Mouse (Mus musculus): ENCODE data around the gene Btbd9.
"Not testable (repeated sequence)": the region's sequence is repeated elsewhere in the genome, so short reads cannot be mapped to it uniquely, and the experiment has no call there.

Btbd9 gene

DNA sequence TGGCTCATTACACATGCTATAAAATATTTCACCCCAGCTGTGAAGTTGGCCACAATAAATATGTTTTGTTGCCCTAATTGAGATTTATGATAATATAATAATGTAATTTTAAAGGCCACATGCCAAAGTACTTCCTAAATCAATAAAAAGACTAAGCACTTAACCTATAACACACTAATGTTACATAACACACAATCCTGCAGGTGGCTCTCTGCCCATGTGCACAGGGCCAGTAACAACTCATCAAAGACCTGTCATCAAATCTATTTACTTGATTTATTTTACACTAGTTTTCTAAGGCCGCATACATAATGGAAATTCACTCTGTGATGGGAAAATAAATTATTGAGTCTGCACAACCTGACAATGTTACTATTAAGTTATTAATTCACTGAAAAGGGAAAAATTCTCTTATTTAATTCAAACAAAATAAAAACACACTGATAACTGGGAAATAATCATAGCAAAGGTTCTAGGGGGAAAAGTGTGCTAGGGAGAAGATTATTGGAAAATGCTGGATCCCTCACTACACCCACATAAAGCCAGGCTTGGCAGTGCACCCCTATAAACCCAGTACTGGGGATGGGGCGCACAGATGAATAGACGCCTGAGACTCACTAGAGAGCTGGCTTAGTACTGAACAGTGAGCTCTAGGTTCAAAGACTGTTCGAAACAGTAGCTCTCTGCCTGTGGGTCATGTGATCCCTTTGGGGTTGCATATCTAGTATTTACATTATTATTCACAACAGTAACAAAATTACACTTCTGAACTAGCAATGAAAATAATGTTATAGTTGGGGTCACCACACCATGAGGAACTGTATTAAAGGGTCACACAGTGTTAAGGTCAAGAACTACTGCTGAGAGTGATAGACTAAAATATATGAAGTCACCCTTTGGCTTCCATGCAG is 23.0 kb downstream of the Btbd9 start:
- DNase-seq: no peak

DNA sequence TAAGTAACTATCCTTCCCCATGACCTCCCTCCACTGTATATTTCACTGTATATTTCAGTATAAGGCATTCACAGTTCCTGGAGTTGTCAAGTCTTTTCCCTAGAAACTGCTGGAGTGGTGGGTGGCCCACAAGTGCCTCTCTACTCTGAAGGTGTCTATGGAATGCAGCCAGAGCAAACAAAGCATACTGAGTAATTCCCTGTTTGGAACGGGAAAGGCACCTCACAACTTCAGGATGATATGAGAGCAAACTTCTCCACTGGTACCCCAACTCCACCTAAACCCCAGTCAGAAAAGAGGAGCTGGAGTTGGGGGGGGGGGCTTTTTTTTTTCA is 25.5 kb downstream of the Btbd9 start:
- DNase-seq: no peak

DNA sequence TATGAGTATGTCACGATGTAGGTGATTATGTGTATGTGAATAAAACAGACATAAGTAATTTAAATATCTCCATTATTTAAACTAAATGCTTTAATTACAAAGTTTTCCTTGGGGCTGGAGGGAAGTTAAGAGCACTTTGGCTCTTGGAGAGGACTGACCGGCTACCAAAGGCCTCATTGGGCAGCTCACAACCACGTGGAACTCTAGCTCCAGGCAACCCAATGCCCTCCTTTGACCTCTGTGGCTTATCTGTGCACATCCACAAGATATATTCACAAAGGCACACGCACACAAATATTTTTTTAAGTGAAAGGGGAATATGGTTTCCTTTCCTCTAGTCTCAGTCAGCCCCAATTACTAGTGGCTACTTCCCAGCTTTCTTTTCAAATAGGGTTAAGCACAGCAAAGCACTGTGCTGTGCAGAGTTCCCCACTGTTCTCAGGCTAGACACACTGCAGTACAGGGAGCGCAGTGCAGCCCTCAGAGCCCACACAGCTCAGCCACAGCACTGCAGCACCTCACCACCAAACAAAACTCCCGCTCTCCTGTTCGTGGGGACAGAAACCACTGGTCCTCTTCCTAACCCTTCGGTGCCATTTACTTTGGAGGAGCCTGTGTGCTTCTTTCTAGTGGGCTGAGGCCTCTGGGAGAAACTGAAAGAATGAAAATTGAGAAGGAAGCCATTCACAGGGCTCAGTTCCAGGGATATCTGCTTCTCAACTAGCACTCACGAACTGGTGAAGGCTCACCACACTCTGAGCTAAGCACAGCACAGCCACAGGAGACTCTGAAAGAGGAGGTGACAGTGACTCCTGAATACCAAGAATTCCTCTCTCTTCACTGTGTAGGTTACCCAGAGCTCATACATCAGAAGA is 26.2 kb downstream of the Btbd9 start:
- DNase-seq: no peak

DNA sequence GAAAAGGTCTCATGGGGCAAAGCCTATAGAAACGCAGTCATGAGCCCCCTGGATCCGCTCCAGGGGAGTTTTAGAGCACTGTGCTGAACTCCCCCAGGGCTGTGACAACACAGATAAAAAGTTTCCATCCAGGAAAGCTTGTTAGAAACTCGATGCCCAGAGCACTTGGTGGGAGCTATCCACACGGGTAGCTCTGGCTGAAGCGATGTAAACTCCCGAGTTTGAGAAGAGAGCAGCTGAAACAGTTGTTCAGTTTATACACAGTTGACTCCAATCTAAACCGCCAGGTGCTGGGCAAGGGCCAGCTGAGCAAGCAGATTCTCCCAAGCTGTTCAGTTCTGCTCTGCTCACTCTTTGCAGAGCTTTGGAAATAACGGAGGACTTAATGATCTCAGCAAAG is 37.2 kb downstream of the Btbd9 start:
- DNase-seq: peak; percentile 50

DNA sequence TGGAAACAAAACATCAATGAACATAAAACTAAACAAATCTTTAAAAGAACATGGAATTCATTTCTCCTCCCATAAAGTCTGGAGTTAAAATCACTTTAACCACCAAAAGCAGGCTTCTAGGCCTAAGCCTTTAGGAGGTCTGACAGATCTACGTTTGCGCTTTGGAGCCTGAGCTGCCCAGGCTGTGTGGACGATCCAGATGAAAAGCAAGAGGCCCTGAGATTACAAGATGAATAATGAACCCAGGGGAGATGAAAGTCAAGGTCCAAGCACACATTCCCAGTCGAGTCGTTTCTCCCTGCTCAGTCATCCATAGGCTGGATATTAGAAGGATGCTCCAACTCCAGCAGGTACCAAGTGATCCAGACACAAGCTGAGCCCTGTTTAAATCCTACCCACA is 39.6 kb downstream of the Btbd9 start:
- DNase-seq: no peak

DNA sequence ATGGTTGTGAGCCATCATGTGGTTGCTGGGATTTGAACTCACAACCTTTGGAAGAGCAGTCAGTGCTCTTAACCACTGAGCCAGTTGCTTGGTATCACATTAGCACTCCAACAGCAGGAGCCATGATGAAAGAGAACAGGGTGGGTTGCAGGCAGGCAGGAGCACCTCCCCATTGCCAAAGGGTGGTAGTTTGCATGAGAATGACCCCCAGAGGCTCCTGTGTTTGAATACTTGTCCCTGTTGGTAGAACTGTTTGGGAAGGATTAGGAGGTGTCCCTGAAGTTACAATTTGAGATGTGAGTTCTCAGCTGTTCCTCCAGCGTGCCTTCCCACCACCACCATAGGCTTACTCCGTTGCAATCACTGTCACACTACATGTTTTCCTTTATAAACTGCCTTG is 43.2 kb downstream of the Btbd9 start:
- DNase-seq: no peak

DNA sequence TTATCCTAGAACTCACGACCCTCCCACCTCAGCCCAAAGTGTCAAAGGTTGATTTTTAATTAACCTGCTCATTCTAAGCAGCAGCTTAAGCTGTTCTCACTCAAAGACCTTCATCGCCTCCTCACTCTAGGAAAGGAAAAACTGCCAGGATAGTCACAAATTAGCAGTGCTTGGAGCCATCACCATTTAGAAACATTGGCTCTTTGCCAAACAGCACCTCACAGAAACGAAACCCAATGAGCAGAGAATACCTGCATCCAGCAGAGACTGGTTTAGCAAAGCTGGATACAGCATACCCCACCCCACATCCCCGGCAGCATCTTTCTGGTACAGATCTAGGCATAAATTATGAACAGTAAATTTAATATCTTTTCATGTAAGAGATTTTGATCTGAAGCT is 45.7 kb downstream of the Btbd9 start:
- no peak for DNase-seq

DNA sequence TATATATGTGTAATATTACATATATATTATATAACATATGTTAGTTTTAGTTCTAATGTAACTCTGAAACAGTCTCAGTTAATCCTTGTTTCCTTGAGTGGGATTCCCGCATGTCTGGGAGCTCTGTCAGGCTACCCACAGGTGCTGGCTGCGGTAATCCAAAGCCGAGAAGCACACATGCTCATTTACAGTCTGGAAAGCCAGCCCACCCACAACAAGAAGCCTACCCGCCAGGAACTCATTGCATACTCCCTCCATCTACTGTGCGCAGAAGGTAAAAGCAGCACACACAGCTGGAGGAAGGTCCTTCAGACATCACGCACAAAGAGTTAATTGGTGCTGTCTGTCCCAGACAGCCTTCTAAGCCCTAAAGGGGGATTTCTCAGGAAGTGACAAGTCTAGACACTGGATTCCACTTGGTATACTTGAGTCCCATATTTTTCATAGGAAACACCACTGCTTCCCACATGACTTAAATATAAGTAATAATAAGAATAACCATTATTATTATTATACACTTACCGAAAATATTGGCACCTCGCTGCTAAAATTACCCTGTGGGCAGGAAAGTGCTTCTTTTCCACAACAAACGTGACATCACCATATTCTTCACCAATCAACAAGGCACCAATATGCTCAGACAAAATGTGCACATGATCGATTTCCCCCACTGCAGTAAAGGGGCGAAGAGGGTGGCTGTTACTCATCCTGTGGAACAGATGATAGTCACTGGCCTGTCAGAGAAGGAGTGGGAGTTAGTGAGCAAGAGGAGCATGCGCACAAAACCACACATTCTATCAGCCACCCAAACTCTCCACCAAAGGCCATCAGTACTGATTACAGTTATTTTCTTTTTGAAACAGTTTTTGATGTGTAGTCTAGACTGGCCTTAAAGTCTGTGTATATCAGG is 46.4 kb downstream of the Btbd9 start:
- no peak for DNase-seq

DNA sequence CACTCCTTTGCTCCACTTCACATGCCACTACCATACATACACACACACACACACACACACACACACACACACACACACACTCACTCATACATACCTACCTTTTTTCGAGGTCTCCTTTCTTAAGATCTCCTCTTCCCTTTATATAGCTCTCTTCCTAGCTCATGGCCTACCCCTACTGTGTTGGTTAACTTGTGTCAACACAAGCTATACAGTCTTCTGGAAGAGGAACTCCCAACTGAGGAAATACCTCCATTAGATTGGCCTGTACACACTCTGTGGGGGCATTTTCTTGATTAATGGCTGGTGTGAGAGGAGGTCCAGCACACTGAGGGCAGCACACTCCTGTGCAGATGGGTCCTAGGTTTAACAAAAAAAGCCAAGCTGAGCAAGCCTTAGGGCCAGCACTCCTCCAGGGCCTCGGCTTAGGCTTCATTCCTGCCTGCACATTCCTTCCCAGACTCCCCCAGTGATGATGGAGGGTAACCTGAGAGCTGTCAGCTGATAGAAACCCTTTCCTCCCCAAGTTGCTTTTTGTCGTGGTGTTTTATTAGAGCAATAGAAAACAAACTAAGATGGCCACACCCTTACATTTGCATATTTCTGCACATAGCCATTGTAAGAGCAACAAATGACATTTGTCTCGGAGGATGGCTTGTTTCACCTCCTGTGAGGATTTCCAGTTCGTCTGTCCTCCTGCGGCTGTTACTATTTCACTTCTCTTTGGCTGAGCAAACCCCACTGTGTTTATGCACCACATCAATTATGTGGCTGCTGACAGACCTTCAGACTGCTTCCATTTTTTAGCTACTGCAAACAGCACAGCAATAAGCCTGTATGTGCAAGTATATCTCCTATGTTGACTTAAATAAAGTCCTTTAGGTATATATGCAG is 50.6 kb downstream of the Btbd9 start:
- DNase-seq: no peak

DNA sequence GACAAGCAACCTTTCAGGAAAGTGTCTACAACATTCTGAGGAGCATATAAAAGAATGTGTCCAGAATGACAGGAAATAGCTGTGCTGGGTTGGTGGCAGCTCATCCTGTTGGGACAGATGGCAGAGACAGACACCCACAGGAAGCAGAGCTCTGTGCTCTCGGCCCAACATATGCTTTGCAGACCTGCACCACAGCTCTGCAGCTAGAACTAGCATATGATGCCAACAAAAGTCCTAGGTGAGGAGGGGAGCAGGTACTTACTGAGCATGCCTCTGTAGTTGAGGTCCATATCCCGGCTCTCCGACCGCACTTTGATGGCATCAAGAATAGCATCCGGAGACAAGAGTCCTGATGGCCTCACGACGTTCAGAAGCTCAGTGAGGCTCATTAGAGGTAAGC is 51.8 kb downstream of the Btbd9 start:
- peak; percentile 88 for DNase-seq

DNA sequence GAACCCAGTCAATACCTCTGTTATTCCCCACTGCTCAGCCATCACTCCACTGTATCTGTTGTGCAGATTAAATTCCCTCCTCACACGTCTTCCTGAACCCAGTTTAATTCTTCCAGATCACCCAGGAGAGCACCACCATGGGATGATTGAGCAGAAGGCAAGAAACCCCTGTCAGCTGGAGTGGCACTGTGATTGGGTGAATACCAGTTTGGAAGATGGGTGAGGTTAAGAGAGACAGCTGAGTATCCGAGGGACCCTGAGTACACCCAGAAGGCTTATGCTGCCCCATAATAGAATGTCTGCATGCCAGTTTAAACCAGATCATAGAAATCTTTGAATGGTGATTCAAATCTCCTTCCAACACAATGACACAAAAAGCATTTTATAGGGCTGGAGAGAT is 52.5 kb downstream of the Btbd9 start:
- no peak for DNase-seq

DNA sequence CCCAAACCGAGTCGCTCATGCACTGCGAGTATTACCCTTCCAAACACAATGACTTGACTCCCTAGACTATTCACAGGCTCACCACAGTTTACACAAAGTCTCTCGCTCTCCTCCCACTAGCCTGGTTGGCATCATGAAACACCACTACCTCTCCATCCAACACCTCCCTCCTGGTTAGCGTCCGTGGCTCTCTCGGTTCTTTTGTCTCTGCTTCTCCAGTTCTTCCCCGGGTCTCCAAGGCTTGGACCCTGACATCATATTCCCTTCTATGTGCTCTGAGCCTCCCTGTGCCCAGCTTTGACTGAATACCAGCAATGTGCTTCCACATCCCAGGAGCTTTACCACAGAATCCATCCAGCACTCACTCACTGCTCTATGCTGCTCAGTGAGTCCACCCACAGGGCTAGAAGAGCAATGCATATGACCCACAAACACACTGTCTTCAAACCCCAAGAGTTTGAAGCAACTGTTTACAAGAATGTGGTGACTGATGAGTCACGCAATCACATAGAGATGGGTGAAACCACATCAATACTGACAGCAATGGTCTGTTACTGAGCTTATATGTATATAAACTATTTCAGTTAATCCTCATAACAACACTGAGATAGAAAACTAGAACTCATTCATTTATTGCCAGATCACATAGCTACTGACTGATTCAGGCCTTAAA is 53.7 kb downstream of the Btbd9 start:
- DNase-seq: no peak

DNA sequence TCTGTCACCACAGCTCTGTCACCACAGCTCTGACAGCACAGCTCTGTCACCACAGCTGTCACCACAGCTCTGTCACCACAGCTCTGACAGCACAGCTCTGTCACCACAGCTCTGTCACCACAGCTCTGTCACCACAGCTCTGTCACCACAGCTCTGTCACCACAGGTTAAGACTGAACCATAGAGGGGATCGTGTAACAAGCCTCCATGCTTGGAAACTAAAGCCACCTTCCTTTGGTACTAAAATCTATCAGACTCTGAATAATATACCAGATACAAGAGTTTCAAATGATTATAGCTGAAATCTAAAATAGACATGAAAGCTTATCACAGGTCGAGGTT is 57.1 kb downstream of the Btbd9 start:
- not testable (repeated sequence) for DNase-seq

DNA sequence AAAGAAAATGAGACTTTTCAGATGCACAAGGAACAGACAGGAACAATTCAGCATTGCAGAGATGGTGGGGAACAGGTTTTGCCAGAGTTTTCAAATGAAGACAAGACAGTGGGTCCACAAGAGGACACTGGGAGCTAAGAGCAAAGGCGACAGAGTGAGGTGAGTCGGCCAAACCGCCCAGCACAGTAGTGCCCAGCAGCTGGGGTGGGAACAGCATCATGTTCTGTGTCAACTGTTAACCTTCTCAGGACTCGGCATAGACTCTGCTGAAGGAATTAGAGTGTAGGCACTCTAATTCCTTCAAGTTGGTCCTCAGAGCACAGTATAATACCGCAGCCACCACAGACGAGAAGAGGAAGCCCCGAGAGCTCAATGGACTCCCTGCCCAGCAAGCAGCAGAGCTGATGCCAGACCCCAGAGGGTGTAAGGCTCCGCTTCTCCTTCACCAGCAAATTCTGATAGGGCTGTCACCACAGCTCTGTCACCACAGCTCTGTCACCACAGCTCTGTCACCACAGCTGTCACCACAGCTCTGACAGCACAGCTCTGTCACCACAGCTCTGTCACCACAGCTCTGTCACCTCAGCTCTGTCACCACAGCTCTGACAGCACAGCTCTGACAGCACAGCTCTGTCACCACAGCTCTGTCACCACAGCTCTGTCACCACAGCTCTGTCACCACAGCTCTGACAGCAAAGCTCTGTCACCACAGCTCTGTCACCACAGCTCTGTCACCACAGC is 57.7 kb downstream of the Btbd9 start:
- DNase-seq: no peak

DNA sequence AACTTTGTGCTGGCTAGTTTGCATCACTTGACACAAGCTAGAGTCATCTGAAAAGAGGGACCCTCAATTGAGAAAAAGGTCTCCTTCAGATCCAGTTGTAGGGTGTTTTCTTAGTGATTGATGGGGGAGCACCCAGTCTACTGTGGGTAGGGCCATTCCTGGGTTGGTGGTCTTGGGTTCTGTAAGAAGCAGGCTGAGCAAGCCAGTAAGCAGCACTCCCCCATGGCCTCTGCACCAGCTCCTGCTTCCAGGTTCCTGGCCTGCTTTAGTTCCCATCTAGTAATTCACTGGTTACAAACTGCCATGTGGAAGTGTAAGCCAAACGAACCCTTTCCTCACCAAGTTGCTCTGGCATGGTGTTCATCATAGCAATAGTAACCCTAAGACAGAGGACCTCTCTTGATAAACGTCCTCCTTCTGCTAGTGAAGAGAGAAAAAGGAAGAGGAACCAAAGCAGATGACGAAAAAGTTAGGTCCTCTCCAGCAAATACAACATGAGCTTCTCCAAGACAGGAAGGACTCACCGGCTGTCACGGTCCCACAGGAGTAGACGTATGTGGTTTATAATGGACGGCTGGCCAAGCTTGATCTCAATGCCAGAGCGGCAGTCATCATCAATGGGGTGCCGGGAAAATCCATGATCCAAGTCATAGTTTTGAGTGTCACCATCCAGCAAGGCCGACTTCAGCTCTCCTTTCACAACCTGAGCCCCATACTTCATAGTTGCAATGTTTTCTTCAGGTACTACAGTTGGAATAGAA is 59.5 kb downstream of the Btbd9 start:
- DNase-seq: no peak

DNA sequence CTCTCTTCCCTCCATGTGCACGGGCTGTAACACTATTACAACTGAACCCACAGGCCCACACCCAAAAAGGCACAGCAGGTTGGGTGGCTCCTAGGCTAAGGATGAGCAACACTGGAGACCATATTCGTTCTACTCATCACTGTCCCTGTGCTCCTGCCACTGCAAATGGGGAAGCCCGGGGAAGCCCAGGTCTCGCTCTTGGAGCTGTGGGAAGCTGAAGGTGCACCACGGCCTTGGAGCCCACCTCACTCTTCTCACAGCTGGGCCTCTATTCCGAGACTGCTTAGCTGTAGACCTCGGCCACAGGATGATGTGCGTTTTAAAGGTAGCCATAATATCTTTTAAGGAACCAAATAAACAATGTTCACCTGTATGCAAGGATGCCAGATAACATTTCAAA is 60.9 kb downstream of the Btbd9 start:
- no peak for DNase-seq

DNA sequence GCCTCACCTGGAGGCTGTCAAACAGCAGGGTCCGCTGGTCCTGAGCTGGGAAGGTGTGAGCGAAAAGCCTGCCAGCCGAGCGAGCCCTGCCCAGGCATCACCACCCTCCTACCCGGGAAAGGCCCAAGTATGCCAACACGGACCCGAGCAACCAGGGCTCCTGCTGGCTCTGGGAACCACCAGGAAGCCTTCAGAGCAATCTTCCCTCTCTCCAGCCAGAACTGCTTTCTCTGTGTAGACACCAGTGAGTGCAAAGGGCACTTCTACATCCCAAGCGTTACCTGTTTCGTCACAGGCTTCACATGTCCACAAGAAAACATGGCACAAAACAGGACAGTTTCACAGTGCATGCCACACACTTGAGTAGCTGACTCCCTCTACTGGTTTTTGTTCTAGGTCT is 63.3 kb downstream of the Btbd9 start:
- no peak for DNase-seq

DNA sequence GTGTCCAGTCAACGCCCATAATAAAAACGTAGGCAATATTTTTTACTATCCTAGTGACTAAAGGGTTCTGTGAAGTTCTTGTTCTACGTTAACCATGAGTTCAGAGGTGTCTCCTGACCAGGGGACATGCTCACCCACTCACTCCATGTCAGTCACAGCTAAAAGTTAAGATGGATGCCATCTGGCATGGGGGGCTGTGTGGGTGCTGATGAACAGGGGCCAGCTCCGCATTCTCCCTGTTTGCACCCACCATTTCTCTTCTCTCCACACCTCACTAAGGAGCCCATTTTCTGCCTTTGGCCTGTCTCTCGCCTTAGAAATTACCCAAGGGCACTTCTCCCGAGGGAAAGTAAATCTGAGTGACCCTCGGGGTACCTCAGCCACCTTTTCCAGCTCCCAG is 63.8 kb downstream of the Btbd9 start:
- DNase-seq: no peak

DNA sequence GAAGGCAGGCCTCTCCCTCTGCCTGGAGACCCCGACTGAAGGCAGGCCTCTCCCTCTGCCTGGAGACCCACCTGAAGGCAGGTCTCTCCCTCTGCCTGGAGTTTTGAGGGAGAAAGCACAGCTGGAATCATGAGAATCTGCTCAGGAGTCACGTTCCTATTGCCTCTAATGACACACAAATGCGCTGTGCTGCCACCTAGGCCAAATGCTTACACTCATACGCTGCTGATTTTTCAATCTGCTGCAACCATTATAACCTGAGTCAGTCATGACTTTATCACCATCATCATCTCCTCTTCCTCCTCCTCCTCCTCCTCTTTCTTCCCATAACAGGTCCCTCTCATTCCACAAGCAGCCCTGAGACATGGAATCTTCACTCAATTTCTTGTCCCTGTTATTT is 64.3 kb downstream of the Btbd9 start:
- no peak for DNase-seq

DNA sequence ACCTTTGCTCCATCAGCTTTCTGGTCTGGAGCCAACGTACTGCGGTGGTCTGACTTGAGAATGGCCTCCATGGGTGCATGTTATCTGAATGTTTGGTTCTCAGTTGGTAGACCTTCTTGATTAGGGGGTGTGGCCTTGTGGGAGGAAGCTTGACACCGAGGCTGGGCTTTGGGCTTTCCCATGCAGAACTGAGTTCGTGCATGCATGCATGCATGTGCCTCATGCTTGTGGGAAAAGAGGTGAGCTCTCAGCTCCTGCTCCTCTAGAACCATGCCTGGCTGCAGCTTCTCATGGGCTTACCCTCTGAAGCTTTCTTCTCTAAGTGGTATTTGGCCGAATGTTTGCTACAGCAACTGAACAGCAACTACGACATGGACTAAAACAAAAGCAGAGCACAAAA is 64.9 kb downstream of the Btbd9 start:
- DNase-seq: no peak

Data from cerebellum, adult 11 months (tissue).